ENCODE assay signal across 40 mouse cellular contexts in the genomic region with DNA sequence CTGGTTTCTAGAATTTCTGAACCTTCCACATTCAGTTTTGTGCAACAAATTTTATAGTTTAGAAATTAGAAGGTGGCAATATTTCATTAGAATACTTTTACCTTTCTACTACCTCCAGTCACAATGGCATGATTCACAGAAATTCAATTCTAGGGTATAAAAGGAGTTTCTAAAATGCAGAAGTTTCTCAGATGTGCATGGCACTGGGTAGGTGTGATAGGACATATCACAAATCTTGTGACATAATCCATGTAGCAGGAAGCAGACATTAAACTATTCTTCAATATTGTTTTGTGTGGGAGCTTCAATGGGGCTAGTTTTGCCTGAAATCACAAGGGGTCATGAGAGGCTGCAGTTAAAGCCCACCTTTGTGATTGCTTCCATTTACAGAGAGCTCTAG. TPM values are rescaled to one million over a fixed set of nuclear protein-coding genes. Genes with fewer than 3 reads are reported as not detected.
"Had no signal": no experiment of that assay in that cellular context is flagged by ENCODE, and none has a peak within 500 bp of the region (broad histone marks: within the 10 kb centered on the region; RNA-seq: fewer than 3 reads in every experiment).

No protein-coding gene starts in this region.

- H3K27me3 ChIP-seq: limb, embryonic 12.5 days; limb, embryonic 13.5 days; limb, embryonic 15.5 days; liver, embryonic 12.5 days; liver, embryonic 13.5 days; liver, embryonic 15.5 days; lung, embryonic 15.5 days; megakaryocyte, embryonic 14.5 days; midbrain, embryonic 12.5 days; midbrain, embryonic 13.5 days; midbrain, embryonic 15.5 days; neural tube, embryonic 12.5 days had no signal

- H3K9ac ChIP-seq: limb, embryonic 12.5 days; limb, embryonic 13.5 days; limb, embryonic 15.5 days; liver, embryonic 12.5 days; liver, embryonic 13.5 days; liver, embryonic 14.5 days; liver, embryonic 15.5 days; liver, postnatal 0 days; lung, embryonic 14.5 days; lung, embryonic 15.5 days; midbrain, embryonic 12.5 days; midbrain, embryonic 13.5 days; midbrain, embryonic 15.5 days; neural tube, embryonic 12.5 days had no signal

- H3K27ac ChIP-seq: limb, embryonic 10.5 days; limb, embryonic 12.5 days; limb, embryonic 13.5 days; limb, embryonic 15.5 days; liver, embryonic 12.5 days; liver, embryonic 13.5 days; liver, embryonic 14.5 days; liver, embryonic 15.5 days; lung, embryonic 15.5 days; macrophage; midbrain, embryonic 10.5 days; midbrain, embryonic 12.5 days; midbrain, embryonic 13.5 days; midbrain, embryonic 15.5 days; neural tube, embryonic 12.5 days had no signal

- H3K4me3 ChIP-seq: limb, embryonic 10.5 days; limb, embryonic 12.5 days; limb, embryonic 13.5 days; limb, embryonic 15.5 days; liver, embryonic 12.5 days; liver, embryonic 13.5 days; liver, embryonic 15.5 days; lung, embryonic 15.5 days; megakaryocyte, embryonic 14.5 days; midbrain, embryonic 10.5 days; midbrain, embryonic 12.5 days; midbrain, embryonic 13.5 days; midbrain, embryonic 15.5 days; myocyte; neural tube, embryonic 12.5 days had no signal

- DNase-seq: left cerebral cortex, postnatal 4 days; liver; liver, embryonic 13.5 days; liver, postnatal 0 days; lung, adult 18-20 months; lung, adult 2 months; lung, embryonic 14.5 days; lung, postnatal 10 days; lung, postnatal 14 days; lung, postnatal 36 days; lung, postnatal 4 days; midbrain, embryonic 14.5 days had no signal

- H3K4me1 ChIP-seq: limb, embryonic 10.5 days; limb, embryonic 12.5 days; limb, embryonic 13.5 days; limb, embryonic 15.5 days; liver, embryonic 12.5 days; liver, embryonic 13.5 days; liver, embryonic 15.5 days; lung, embryonic 15.5 days; midbrain, embryonic 10.5 days; midbrain, embryonic 12.5 days; midbrain, embryonic 15.5 days; neural tube, embryonic 12.5 days had no signal

- H3K9me3 ChIP-seq: liver, embryonic 13.5 days; liver, embryonic 15.5 days had no signal

RNA-seq across cellular contexts. Expression of a gene that starts 7.4 kb away (rescaled TPM):
- total RNA-seq: liver, adult 2 months; midbrain, postnatal 0 days had no signal
- polyA plus RNA-seq: liver, adult 2 months; liver, embryonic 16.5 days; lung, adult 2 months; macrophage; midbrain, postnatal 0 days; myocyte had no signal

RNA-seq across cellular contexts. Expression of a gene that starts 58.8 kb away (rescaled TPM):
- total RNA-seq: liver, adult 2 months; megakaryocyte progenitor cell, adult 5-6 weeks; megakaryocyte, adult 5-6 weeks; megakaryocyte-erythroid progenitor cell, adult 5-6 weeks; midbrain, postnatal 0 days had no signal
- polyA plus RNA-seq: limb, embryonic 11.5 days; limb, embryonic 12.5 days; liver, adult 2 months; liver, embryonic 11.5 days; liver, embryonic 12.5 days; liver, embryonic 13.5 days; liver, embryonic 14.5 days; liver, embryonic 15.5 days; liver, embryonic 16.5 days; liver, postnatal 0 days; lung, adult 2 months; lung, embryonic 14.5 days; lung, embryonic 15.5 days; lung, postnatal 0 days; macrophage; midbrain, embryonic 10.5 days; midbrain, embryonic 11.5 days; midbrain, embryonic 12.5 days; midbrain, embryonic 13.5 days; midbrain, embryonic 14.5 days; midbrain, embryonic 15.5 days; midbrain, embryonic 16.5 days; midbrain, postnatal 0 days; neural tube, embryonic 11.5 days; neural tube, embryonic 12.5 days had no signal
